Mouse (Mus musculus) liver, embryonic 16.5 days (tissue): ENCODE results near the gene Neurod2. TPM values are rescaled to one million over a fixed set of nuclear protein-coding genes. Genes with fewer than 3 reads are reported as not detected.

Experiments used
- ATAC-seq: fragments of 200-750 bp; cut with Nextera tagmentation; 2 replicates; pipeline ENCODE4 v1.8.0; 2017; ENCODE audit warnings: low read depth, mild to moderate bottlenecking, moderate number of reproducible peaks, moderate library complexity
- H3K27ac ChIP-seq: fragments of 300-500 bp; sonication (generic); 2 replicates; pipeline ENCODE4 v1.5.1; 2014; ENCODE audit warnings: mild to moderate bottlenecking, low read length
- H3K27me3 ChIP-seq: fragments of 300-500 bp; sonication (generic); 2 replicates; pipeline ENCODE4 v1.6.1; 2014; ENCODE audit warnings: low read depth, low read length, mixed read lengths; ENCODE audit not compliant: control insufficient read depth, insufficient read depth
- H3K36me3 ChIP-seq: fragments of 300-500 bp; sonication (generic); 2 replicates; pipeline ENCODE4 v1.6.1; 2014; ENCODE audit warnings: mild to moderate bottlenecking; ENCODE audit not compliant: control insufficient read depth, insufficient read depth
- H3K4me1 ChIP-seq: fragments of 300-500 bp; sonication (generic); 2 replicates; pipeline ENCODE4 v1.6.1; 2014; ENCODE audit warnings: low read depth, low read length, mixed read lengths; ENCODE audit not compliant: control insufficient read depth
- H3K4me2 ChIP-seq: fragments of 300-500 bp; sonication (generic); 2 replicates; pipeline ENCODE4 v1.6.1; 2014; ENCODE audit warnings: low read depth, low read length, mixed read lengths
- H3K4me3 ChIP-seq: fragments of 300-500 bp; sonication (generic); 2 replicates; pipeline ENCODE4 v1.5.1; 2014; ENCODE audit warnings: low read depth, mild to moderate bottlenecking, low read length
- H3K9ac ChIP-seq: fragments of 300-500 bp; sonication (generic); 2 replicates; pipeline ENCODE4 v1.6.1; 2014; ENCODE audit warnings: low read depth, low read length
- H3K9me3 ChIP-seq: fragments of 300-500 bp; sonication (generic); replicated peaks from 2 replicates; pipeline ENCODE4 v1.6.1; 2016; ENCODE audit warnings: low read length; ENCODE audit not compliant: control insufficient read depth
- WGBS: fragments of 180-500 bp; shearing (Covaris S2); extraction: QIAGEN DNeasy Blood & Tissue Kit; methylation state at CpG from one replicate; pipeline ENCODE4 v1.1.7; 2014; ENCODE audit not compliant: insufficient replicate concordance; 5-methylcytosine and 5-hydroxymethylcytosine counted together
- polyA plus RNA-seq: library from polyadenylated mRNA; unstranded; fragments of >200 nt; fragmentation: Nextera tagmentation; extraction: Ambion mirVana; gene quantifications from 2 replicates; pipeline ENCODE4 v1.2.1, GENCODE M21; 2015

The Neurod2 gene
- polyA plus RNA-seq, 1 experiment from 2014 or later = not detected

DNA sequence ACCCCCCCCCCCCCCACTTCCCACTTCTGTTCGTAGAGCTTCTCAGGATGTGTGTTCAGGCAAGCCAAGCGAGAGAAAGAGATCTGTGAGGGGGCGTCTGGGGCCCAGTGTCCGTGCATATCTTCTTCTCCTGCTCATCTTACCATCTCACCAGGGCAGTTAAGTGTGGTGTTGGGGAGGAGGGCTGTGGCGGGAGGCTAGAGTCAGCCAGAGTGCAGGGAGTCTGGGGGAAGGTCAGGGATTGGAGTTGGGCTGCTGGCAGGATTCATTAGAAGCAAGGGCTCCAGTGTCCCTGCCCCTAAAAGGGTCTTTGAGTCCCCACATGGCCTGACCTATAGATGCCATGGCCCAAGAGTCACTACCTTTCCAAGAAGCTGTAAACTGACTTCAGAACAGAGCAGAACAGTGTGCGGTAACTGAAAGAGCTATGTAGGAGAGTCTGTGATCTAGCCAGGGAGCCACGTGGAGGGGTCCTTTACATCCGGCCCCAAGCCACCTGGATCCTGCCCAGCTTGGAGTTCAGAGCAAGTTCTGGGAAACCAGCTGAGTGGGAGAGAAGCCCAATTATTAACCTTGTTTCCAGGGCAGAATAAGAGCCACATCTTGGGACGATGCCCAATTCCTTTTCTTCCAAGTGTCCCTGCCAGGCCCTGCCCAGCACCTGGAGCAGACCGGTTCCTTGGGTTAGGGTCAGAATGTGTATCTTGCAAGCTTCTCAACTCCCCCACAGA lies 6.1 kb downstream of the Neurod2 start:
- H3K4me3 ChIP-seq = no peak overlapping the region
- WGBS = 4% methylated on average over 10 of the region's 10 CpGs
- H3K4me1 ChIP-seq = no peaks in the 10 kb centered on the region
- no peak overlapping the region for H3K27ac ChIP-seq
- no peak for ATAC-seq
- H3K27me3 ChIP-seq = peaks cover 100% of the 10 kb centered on the region
- H3K36me3 ChIP-seq = no peaks in the 10 kb centered on the region
- H3K4me2 ChIP-seq = no peak overlapping the region
- no peak overlapping the region for H3K9ac ChIP-seq
- H3K9me3 ChIP-seq = no peaks in the 10 kb centered on the region

DNA sequence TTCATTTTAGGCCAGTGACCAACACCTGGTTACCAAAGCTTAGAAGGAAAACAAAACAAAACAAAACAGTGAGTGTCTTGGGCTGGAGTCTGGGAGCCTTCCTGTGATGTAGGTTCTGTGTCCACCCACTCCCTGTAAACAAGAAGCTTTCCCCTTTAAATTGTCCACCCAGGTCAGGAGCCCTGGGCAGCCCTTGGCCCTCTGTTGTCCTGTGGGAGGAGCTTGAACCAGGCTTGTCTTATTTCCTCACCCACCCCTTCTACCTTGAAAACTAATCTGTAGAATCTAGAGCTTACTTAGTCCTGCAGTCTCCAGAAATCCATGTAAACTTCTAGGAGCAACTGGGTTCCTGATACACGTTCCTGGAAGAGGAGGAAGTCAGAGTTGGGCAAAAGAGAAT lies 7.3 kb downstream of the Neurod2 start:
- peaks cover 98% of the 10 kb centered on the region for H3K27me3 ChIP-seq
- H3K27ac ChIP-seq = no peak overlapping the region
- ATAC-seq = no peak
- no peak overlapping the region for H3K9ac ChIP-seq
- no peaks in the 10 kb centered on the region for H3K4me1 ChIP-seq
- H3K9me3 ChIP-seq = no peaks in the 10 kb centered on the region
- whole genome bisulfite sequencing = 3% methylated on average over 1 of the region's 1 CpGs
- no peak overlapping the region for H3K4me3 ChIP-seq
- H3K4me2 ChIP-seq = no peak overlapping the region
- no peaks in the 10 kb centered on the region for H3K36me3 ChIP-seq

DNA sequence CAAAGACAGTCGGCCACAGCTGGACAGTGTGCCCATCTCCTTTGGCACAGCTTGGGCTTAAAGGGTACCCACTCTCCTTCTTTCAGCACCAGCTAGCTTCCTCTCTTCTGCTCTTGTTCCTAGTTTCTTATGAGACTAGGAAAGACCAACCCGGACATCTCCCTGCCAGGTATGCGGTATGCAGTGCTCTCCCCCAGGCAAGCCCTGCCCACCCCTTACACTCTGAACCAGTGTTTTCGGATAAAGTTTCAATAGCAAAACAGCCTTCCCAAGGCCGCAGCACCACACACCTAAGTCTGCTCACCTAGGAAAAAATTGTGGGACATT lies 7.8 kb downstream of the Neurod2 start:
- Histone ChIP-seq H3K9me3 (no peaks in the 10 kb centered on the region), H3K9ac (no peak overlapping the region), H3K27ac (no peak overlapping the region), H3K4me2 (no peak overlapping the region), H3K27me3 (peaks cover 98% of the 10 kb centered on the region), H3K4me1 (no peaks in the 10 kb centered on the region), H3K36me3 (no peaks in the 10 kb centered on the region), H3K4me3 (no peak overlapping the region)
- ATAC-seq = no peak
- WGBS = 8% methylated on average over 5 of the region's 5 CpGs

DNA sequence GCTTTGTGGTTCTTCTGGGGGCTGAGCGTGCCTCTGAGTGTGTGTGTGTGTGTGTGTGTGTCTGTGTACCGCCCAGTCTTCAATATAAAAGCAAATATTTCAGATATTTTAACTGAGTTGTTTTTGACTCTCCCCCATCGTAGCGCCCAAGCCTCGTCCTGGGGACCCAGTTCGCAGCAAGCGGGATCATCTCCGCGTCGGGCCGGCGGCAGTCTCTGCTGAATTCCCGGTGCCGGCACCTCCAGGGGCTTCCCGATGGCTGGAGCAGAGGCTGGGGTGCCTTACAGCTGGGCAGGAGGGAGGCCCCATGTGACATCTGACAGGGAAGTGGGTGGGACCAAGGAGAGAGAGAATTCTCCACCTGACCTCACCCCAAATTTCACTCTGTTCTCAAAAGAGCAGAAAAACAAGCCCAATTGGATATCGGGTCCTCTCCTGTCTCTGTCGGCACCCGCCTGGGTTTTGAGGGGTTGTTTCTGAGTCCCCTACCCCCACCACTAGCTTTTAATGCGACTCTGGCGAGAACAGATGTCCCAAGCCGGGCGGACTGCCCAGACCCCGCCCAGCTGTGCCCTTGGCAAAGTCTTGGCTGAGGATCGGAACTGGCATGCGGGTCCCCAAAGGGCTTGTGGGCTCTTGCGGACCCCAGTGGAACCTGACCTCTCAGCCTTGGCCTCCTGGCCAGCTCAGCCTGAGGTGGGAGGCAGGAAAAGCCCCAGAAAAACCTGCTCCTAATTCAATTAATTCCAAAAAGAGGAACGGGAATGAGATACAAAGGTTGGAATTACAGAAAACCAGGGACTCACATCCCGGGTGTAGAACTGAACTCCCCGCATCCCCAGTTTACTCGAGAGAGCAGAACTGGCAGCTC lies 8.4 kb downstream of the Neurod2 start:
- 4% methylated on average over 30 of the region's 30 CpGs for WGBS
- no peak overlapping the region for H3K9ac ChIP-seq
- H3K4me2 ChIP-seq = no peak overlapping the region
- H3K36me3 ChIP-seq = no peaks in the 10 kb centered on the region
- no peaks in the 10 kb centered on the region for H3K9me3 ChIP-seq
- no peak for ATAC-seq
- no peak overlapping the region for H3K4me3 ChIP-seq
- H3K4me1 ChIP-seq = no peaks in the 10 kb centered on the region
- H3K27me3 ChIP-seq = peaks cover 98% of the 10 kb centered on the region
- no peak overlapping the region for H3K27ac ChIP-seq

DNA sequence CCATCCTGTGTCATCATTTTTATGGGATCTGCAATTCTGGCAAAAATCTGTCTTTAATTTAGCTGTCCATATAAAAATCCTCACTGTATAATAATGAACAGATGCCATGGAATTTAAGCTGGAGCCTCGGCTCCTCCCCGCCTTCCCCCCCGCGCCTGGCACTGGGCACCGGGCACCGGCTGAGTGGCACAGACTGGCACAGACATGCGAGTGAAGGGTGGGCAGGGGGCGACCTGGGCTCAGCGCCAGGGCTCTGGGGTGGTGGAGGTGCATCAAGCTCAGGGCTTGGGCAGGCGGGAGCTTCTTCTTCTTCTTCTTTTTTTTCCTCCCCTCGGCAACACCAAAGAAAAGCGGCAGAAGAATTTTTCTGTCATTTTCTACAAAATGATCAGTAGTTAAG lies 9.1 kb downstream of the Neurod2 start:
- no peaks in the 10 kb centered on the region for H3K9me3 ChIP-seq
- ATAC-seq = no peak
- peaks cover 97% of the 10 kb centered on the region for H3K27me3 ChIP-seq
- no peak overlapping the region for H3K4me3 ChIP-seq
- no peak overlapping the region for H3K4me2 ChIP-seq
- H3K4me1 ChIP-seq = no peaks in the 10 kb centered on the region
- H3K36me3 ChIP-seq = no peaks in the 10 kb centered on the region
- no peak overlapping the region for H3K27ac ChIP-seq
- WGBS = 13% methylated on average over 12 of the region's 12 CpGs
- no peak overlapping the region for H3K9ac ChIP-seq

DNA sequence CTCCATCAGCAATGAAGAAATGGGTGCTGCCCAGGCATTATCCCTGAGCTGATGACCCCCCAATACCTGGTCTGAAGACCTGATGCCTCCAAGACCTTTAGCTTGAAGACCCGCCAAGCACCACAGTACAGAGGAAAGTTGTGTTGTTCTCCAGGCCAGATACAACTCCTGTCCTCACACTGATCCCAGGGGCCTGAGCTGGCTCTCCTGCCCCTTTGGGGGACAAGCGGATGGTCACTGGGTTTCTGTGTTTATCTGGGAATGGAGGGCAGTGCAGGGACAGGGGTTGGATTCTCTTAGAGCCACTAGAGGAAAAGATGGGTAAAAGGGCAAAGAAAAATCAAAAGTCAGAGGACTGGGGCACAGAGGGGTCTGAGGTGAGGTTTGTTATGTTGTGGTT lies 9.5 kb downstream of the Neurod2 start:
- WGBS = 5% methylated on average over 2 of the region's 2 CpGs
- Histone ChIP-seq H3K4me3 (no peak overlapping the region), H3K27ac (no peak overlapping the region), H3K27me3 (peaks cover 97% of the 10 kb centered on the region), H3K4me1 (no peaks in the 10 kb centered on the region), H3K9ac (no peak overlapping the region), H3K4me2 (no peak overlapping the region), H3K36me3 (no peaks in the 10 kb centered on the region), H3K9me3 (no peaks in the 10 kb centered on the region)
- ATAC-seq = no peak

DNA sequence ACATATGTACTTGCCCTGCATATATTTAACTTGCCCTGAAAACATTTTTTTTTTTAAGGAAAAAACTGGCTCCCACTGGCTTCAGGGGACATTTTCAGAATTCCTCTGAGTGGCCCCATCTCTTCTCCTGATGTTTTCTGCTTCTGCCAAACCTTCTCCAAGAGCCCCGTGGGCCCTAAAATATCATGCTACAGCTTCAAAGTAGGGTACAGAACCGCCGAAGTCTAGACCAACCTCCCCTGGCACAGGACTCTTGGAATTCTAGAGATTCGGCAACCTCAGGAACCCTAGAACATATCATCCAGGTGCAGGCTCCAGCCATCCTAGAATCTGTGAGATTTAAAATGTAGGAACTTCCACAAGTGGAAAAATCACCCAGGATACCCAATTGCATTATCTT lies 9.9 kb downstream of the Neurod2 start:
- H3K4me3 ChIP-seq = no peak overlapping the region
- H3K9me3 ChIP-seq = no peaks in the 10 kb centered on the region
- H3K27ac ChIP-seq = no peak overlapping the region
- H3K9ac ChIP-seq = no peak overlapping the region
- no peak for ATAC-seq
- no peaks in the 10 kb centered on the region for H3K36me3 ChIP-seq
- no peak overlapping the region for H3K4me2 ChIP-seq
- peaks cover 94% of the 10 kb centered on the region for H3K27me3 ChIP-seq
- no peaks in the 10 kb centered on the region for H3K4me1 ChIP-seq
- WGBS = 5% methylated on average over 4 of the region's 4 CpGs

GRCm38 (mm10) chr11:98319120-98319519 lies 10.3 kb downstream of the Neurod2 start:
- H3K4me3 ChIP-seq = no peak overlapping the region
- H3K9me3 ChIP-seq = no peaks in the 10 kb centered on the region
- 3% methylated on average over 15 of the region's 15 CpGs for WGBS
- H3K4me2 ChIP-seq = no peak overlapping the region
- H3K36me3 ChIP-seq = no peaks in the 10 kb centered on the region
- H3K4me1 ChIP-seq = no peaks in the 10 kb centered on the region
- H3K27me3 ChIP-seq = peaks cover 94% of the 10 kb centered on the region
- H3K9ac ChIP-seq = no peak overlapping the region
- no peak overlapping the region for H3K27ac ChIP-seq
- ATAC-seq = no peak

DNA sequence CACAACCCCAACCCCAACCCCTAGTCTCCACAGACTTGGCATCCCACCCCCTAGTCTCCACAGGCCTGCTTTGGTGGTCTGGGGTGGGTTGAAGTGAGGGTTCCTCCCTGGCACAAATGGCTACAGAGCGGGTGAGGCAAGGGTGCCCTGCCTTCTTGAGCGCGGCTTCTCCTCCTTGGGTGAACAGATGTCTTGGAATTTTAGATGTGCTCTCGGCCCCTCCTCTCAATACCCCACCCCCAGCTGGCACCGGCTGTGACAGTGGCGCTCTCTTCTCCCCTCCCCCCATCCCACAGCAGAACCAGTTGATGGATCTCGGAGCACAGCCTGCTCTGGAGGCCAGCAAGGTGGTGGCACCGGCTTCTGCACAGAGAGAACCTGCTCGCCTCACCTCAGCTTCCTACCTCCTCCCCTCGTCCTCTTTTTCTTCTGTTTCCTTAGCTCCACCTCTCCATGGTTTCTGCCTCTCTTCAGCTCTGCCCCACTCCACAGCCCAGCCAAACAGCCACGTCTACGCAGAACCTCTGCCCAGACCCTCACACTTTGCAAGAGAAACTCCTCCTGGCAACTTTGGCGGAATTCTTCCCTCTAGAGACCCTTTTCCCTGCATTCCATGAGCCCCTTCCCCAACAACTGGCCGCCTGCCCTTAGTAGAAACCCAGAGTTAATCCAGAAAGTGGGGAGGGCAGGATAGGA lies 10.9 kb downstream of the Neurod2 start:
- 2% methylated on average over 14 of the region's 14 CpGs for WGBS
- no peaks in the 10 kb centered on the region for H3K36me3 ChIP-seq
- H3K27me3 ChIP-seq = peaks cover 93% of the 10 kb centered on the region
- no peak overlapping the region for H3K4me2 ChIP-seq
- H3K9me3 ChIP-seq = no peaks in the 10 kb centered on the region
- no peaks in the 10 kb centered on the region for H3K4me1 ChIP-seq
- ATAC-seq = no peak
- no peak overlapping the region for H3K4me3 ChIP-seq
- no peak overlapping the region for H3K9ac ChIP-seq
- no peak overlapping the region for H3K27ac ChIP-seq
